Mouse (Mus musculus) c-Kit-positive CD71-positive TER-119-positive erythroid progenitor cells, embryonic 14.5 days (primary cell): ENCODE data around the gene Dennd4c.
A peak's percentile ranks its signal among the peaks of the same experiment; 100 is the strongest.
"Not testable (repeated sequence)": the region's sequence is repeated elsewhere in the genome, so short reads cannot be mapped to it uniquely, and the experiment has no call there.

Experiments
- DNase-seq: peaks from one replicate; pipeline ENCODE4 v3.0.0-alpha.2; 2013; ENCODE audit warnings: low spot score

The Dennd4c gene

GRCm38 (mm10) chr4:86810604-86811003 is 62.2 kb downstream of the Dennd4c start:
- DNase-seq, result no peak

- no peak for DNase-seq
These were observed 66.5 kb downstream of the Dennd4c start for GRCm38 (mm10) chr4:86814850-86815249.

- peak; percentile 56 for DNase-seq
These were observed 74.8 kb downstream of the Dennd4c start for GRCm38 (mm10) chr4:86823169-86823568.

GRCm38 (mm10) chr4:86825143-86825542 is 76.8 kb downstream of the Dennd4c start:
- DNase-seq, result no peak

- no peak for DNase-seq
These were observed 83.5 kb downstream of the Dennd4c start for GRCm38 (mm10) chr4:86831896-86832295.

- DNase-seq, result not testable (repeated sequence)
These were observed 92.8 kb downstream of the Dennd4c start for GRCm38 (mm10) chr4:86841141-86841540.

GRCm38 (mm10) chr4:86845384-86845783 is 97.0 kb downstream of the Dennd4c start:
- no peak for DNase-seq

- no peak for DNase-seq
These were observed 98.9 kb downstream of the Dennd4c start for GRCm38 (mm10) chr4:86847246-86847645.

GRCm38 (mm10) chr4:86851331-86851730 is 103.0 kb downstream of the Dennd4c start:
- DNase-seq, result no peak

- DNase-seq, result no peak
These were observed 103.7 kb downstream of the Dennd4c start for GRCm38 (mm10) chr4:86852018-86852417.

- no peak for DNase-seq
These were observed 104.6 kb downstream of the Dennd4c start for GRCm38 (mm10) chr4:86852813-86853590.

- DNase-seq, result no peak
These were observed 108.2 kb downstream of the Dennd4c start for GRCm38 (mm10) chr4:86856304-86857112.

- DNase-seq, result peak; percentile 95
These were observed 109.0 kb downstream of the Dennd4c start, which contains the start of gene Rps6 for GRCm38 (mm10) chr4:86857113-86858069. TSS of gene Rps6 (minus strand) at chr4:86857412.

GRCm38 (mm10) chr4:86858070-86858440 is 109.7 kb downstream of the Dennd4c start:
- DNase-seq, result no peak

GRCm38 (mm10) chr4:86864087-86864486 is 115.7 kb downstream of the Dennd4c start:
- no peak for DNase-seq

GRCm38 (mm10) chr4:86871988-86872387 is 123.6 kb downstream of the Dennd4c start:
- DNase-seq, result no peak

GRCm38 (mm10) chr4:86873072-86873471 is 124.7 kb downstream of the Dennd4c start:
- DNase-seq, result no peak

GRCm38 (mm10) chr4:86874146-86874847 is 125.9 kb downstream of the Dennd4c start, which contains the start of gene Acer2:
TSS of gene Acer2 (plus strand) at chr4:86874396.
- DNase-seq, result peak; percentile 83

- no peak for DNase-seq
These were observed 131.1 kb downstream of the Dennd4c start for GRCm38 (mm10) chr4:86879477-86879876.

- DNase-seq, result no peak
These were observed 132.8 kb downstream of the Dennd4c start for GRCm38 (mm10) chr4:86881178-86881577.

GRCm38 (mm10) chr4:86882413-86882812 is 134.1 kb downstream of the Dennd4c start:
- DNase-seq, result no peak
